Mouse (Mus musculus) cerebellum, postnatal 14 days (tissue): ENCODE results near the gene Chd3.
A peak's percentile ranks its signal among the peaks of the same experiment; 100 is the strongest.

Experiments used
- DNase-seq, 2 experiments: peaks; one replicate each; pipeline ENCODE4 v3.0.0; 2021; ENCODE audit warnings: mixed read lengths in 2 of 2

Chd3 gene

GRCm38 (mm10) chr11:69406867-69407723 is 37.9 kb upstream of the Chd3 start:
- DNase-seq = peak in 1 of 2 experiments; percentile 11

- no peak for DNase-seq
Observed at GRCm38 (mm10) chr11:69406282-69406681, 37.1 kb upstream of the Chd3 start.

- DNase-seq = peak in 1 of 2 experiments; percentile 26
Observed at GRCm38 (mm10) chr11:69405397-69406200, 36.4 kb upstream of the Chd3 start.

GRCm38 (mm10) chr11:69404595-69405396 is 35.6 kb upstream of the Chd3 start:
- peak; percentile 15 to 42 for DNase-seq

- DNase-seq = peak in 1 of 2 experiments; percentile 25
Observed at GRCm38 (mm10) chr11:69403691-69404594, 34.7 kb upstream of the Chd3 start.

GRCm38 (mm10) chr11:69401987-69402386 is 32.8 kb upstream of the Chd3 start:
- no peak for DNase-seq

GRCm38 (mm10) chr11:69401210-69401637 is 32.0 kb upstream of the Chd3 start:
- DNase-seq = peak; percentile 95

GRCm38 (mm10) chr11:69400083-69400850 is 31.1 kb upstream of the Chd3 start:
- DNase-seq = peak; percentile 33 to 39

- peak; percentile 28 to 45 for DNase-seq
Observed at GRCm38 (mm10) chr11:69399201-69400082, 30.2 kb upstream of the Chd3 start.

- DNase-seq = peak; percentile 36 to 45
Observed at GRCm38 (mm10) chr11:69398486-69399200, 29.4 kb upstream of the Chd3 start.

- DNase-seq = peak; percentile 42 to 53
Observed at GRCm38 (mm10) chr11:69398059-69398458, 28.9 kb upstream of the Chd3 start, which contains the start of gene Tmem88. TSS of gene Tmem88 (minus strand) at chr11:69398234.

- peak; percentile 54 to 67 for DNase-seq
Observed at GRCm38 (mm10) chr11:69397581-69398057, 28.4 kb upstream of the Chd3 start.

GRCm38 (mm10) chr11:69396772-69397171 is 27.6 kb upstream of the Chd3 start:
- peak; percentile 31 to 41 for DNase-seq

GRCm38 (mm10) chr11:69395634-69396373 is 26.6 kb upstream of the Chd3 start:
- peak; percentile 94 to 97 for DNase-seq

- peak; percentile 91 to 93 for DNase-seq
Observed at GRCm38 (mm10) chr11:69395235-69395633, 26.0 kb upstream of the Chd3 start, which contains the start of the genes Naa38 and Cyb5d1. TSS of gene Naa38 (plus strand) at chr11:69395487. TSS of gene Cyb5d1 (minus strand) at chr11:69395631.

- DNase-seq = peak in 1 of 2 experiments; percentile 45
Observed at GRCm38 (mm10) chr11:69394591-69395167, 25.5 kb upstream of the Chd3 start.

- peak; percentile 88 to 90 for DNase-seq
Observed at GRCm38 (mm10) chr11:69390400-69391034, 21.3 kb upstream of the Chd3 start.
